Mouse (Mus musculus) liver, embryonic 11.5 days (tissue): Measurements from ENCODE around the gene Dph2. TPM values are rescaled to one million over a fixed set of nuclear protein-coding genes. Genes with fewer than 3 reads are reported as not detected.

Source experiments
- ATAC-seq: fragments of 200-750 bp; cut with Nextera tagmentation; replicated peaks from 2 replicates; pipeline ENCODE4 v1.8.0; 2017; ENCODE audit warnings: moderate number of reproducible peaks, mild to moderate bottlenecking, moderate TSS enrichment, moderate library complexity; ENCODE audit not compliant: low FRiP score
- DNase-seq: peaks from one replicate; pipeline ENCODE4 v3.0.0-alpha.2; 2017; ENCODE audit warnings: low spot score
- H3K27ac ChIP-seq: fragments of 300-500 bp; sonication (generic); 2 replicates; pipeline ENCODE4 v1.5.1; 2014; ENCODE audit warnings: mild to moderate bottlenecking, low read depth, low read length, control low read depth
- H3K27me3 ChIP-seq: fragments of 300-500 bp; sonication (generic); replicated peaks from 2 replicates; pipeline ENCODE4 v1.6.1; 2014; ENCODE audit warnings: low read length, mixed read lengths; ENCODE audit not compliant: control insufficient read depth, insufficient read depth
- H3K36me3 ChIP-seq: fragments of 300-500 bp; sonication (generic); 2 replicates; pipeline ENCODE4 v1.6.1; 2014; ENCODE audit warnings: mild to moderate bottlenecking, low read length, moderate library complexity, mixed read lengths; ENCODE audit not compliant: control insufficient read depth, insufficient read depth
- H3K4me1 ChIP-seq: fragments of 300-500 bp; sonication (generic); replicated peaks from 2 replicates; pipeline ENCODE4 v1.6.1; 2014; ENCODE audit warnings: low read length, mixed read lengths; ENCODE audit not compliant: control insufficient read depth, insufficient read depth
- H3K4me2 ChIP-seq: fragments of 300-500 bp; sonication (generic); 2 replicates; pipeline ENCODE4 v1.6.1; 2014; ENCODE audit warnings: mild to moderate bottlenecking, control low read depth, moderate library complexity
- H3K4me3 ChIP-seq: fragments of 300-500 bp; sonication (generic); 2 replicates; pipeline ENCODE4 v1.5.1; 2014; ENCODE audit warnings: low read depth, low read length, control low read depth
- H3K9ac ChIP-seq: fragments of 300-500 bp; sonication (generic); 2 replicates; pipeline ENCODE4 v1.6.1; 2014; ENCODE audit warnings: low read depth, low read length, control low read depth
- H3K9me3 ChIP-seq: fragments of 300-500 bp; sonication (generic); 2 replicates; pipeline ENCODE4 v1.6.1; 2016; ENCODE audit warnings: low read length, inconsistent platforms, mixed read lengths; ENCODE audit not compliant: control insufficient read depth
- WGBS: fragments of 180-500 bp; shearing (Covaris S2); extraction: QIAGEN DNeasy Blood & Tissue Kit; methylation state at CpG from one replicate; pipeline ENCODE4 v1.1.7; 2014; 5-methylcytosine and 5-hydroxymethylcytosine counted together
- polyA plus RNA-seq: library from polyadenylated mRNA; unstranded; fragments of >200 nt; fragmentation: Nextera tagmentation; extraction: Ambion mirVana; gene quantifications from 2 replicates; pipeline ENCODE4 v1.2.1, GENCODE M21; 2014

Gene Dph2
- polyA plus RNA-seq, 1 experiment from 2014 or later = 21.9 TPM

GRCm38 (mm10) chr4:117847011-117847410 lies 44.8 kb downstream of the Dph2 start:
- Histone ChIP-seq H3K4me3 (no peak overlapping the region), H3K9me3 (no peaks in the 10 kb centered on the region)
- DNase-seq = no peak

DNA sequence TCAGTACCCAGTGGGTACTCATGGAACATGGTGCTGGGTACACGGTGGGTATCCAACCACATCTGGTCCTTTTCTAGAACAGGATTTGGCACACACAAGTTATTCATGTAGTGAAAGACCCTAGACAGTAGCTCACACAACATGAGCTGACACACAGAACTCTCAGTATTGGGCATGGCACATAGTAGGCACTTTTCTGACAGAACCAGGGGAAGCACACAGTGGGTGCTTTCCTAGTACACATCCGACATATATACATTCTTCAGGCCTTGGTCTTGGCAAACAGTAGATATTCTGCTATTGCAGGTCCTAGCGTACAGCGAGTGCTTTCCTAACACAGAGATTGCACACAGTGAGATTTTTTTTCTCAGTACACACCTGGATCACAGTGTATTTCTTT lies 45.6 kb downstream of the Dph2 start:
- no peak overlapping the region for H3K4me2 ChIP-seq
- 0 out of 2 replicates have a peak, but pooled peaks cover 4% of the 10 kb centered on the region for H3K4me1 ChIP-seq
- H3K27ac ChIP-seq = no peak overlapping the region
- WGBS = 96% methylated on average over 4 of the region's 4 CpGs
- peaks cover 7% of the 10 kb centered on the region; the same call in 1 of the 2 replicates for H3K36me3 ChIP-seq
- no peak overlapping the region for H3K4me3 ChIP-seq
- DNase-seq = no peak
- no peak for ATAC-seq
- H3K9ac ChIP-seq = no peak overlapping the region
- no peaks in the 10 kb centered on the region for H3K9me3 ChIP-seq
- H3K27me3 ChIP-seq = no peaks in the 10 kb centered on the region

More at GRCm38 (mm10) chr4:117847011-117847410, 44.8 kb downstream of the Dph2 start:
- no peak for ATAC-seq
- H3K27me3 ChIP-seq = no peaks in the 10 kb centered on the region
- no peak overlapping the region for H3K9ac ChIP-seq
- H3K4me2 ChIP-seq = no peak overlapping the region
- peaks cover 7% of the 10 kb centered on the region; the same call in 1 of the 2 replicates for H3K36me3 ChIP-seq
- 76% methylated on average over 2 of the region's 2 CpGs for WGBS
- 0 out of 2 replicates have a peak, but pooled peaks cover 4% of the 10 kb centered on the region for H3K4me1 ChIP-seq
- H3K27ac ChIP-seq = no peak overlapping the region

DNA sequence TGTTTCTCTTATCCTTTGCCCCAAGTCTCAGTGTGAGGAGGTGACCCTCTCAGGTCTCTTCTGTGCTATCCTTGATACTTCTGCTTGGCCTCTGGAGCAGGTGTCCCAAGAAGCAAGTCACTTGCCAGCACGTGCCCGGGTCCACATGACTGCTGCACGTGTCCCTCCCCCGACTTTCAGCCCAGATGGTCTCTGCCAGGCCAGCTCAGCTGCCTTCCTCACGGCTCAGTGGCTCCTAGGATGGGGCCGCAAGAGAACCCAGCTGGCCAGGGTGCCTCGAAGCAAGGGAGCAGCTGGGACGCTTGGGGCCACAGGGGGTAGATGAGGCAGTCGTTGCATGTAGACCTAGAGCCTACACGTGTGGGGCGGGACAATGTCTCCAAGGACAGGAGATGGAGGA lies 46.5 kb downstream of the Dph2 start:
- 84% methylated on average over 11 of the region's 11 CpGs for WGBS
- Histone ChIP-seq H3K4me3 (no peak overlapping the region), H3K4me1 (0 out of 2 replicates have a peak, but pooled peaks cover 4% of the 10 kb centered on the region), H3K4me2 (no peak overlapping the region), H3K27me3 (no peaks in the 10 kb centered on the region), H3K36me3 (peaks cover 7% of the 10 kb centered on the region; the same call in 1 of the 2 replicates), H3K9ac (no peak overlapping the region), H3K27ac (no peak overlapping the region), H3K9me3 (no peaks in the 10 kb centered on the region)
- DNase-seq (no peak), ATAC-seq (no peak)

- Histone ChIP-seq H3K4me2 (no peak overlapping the region), H3K4me3 (no peak overlapping the region), H3K9me3 (no peaks in the 10 kb centered on the region), H3K9ac (no peak overlapping the region), H3K27ac (no peak overlapping the region), H3K27me3 (no peaks in the 10 kb centered on the region), H3K4me1 (peaks cover 6% of the 10 kb centered on the region; the same call in 1 of the 2 replicates), H3K36me3 (peaks cover 7% of the 10 kb centered on the region; the same call in 1 of the 2 replicates)
- WGBS = 84% methylated on average over 5 of the region's 5 CpGs
- ATAC-seq = no peak
- DNase-seq = no peak
These were observed 47.4 kb downstream of the Dph2 start for GRCm38 (mm10) chr4:117844467-117844866.

- ATAC-seq = no peak
- H3K36me3 ChIP-seq = peaks cover 9% of the 10 kb centered on the region; the same call in 1 of the 2 replicates
- H3K4me1 ChIP-seq = peaks cover 16% of the 10 kb centered on the region
- no peak overlapping the region for H3K4me3 ChIP-seq
- no peak overlapping the region for H3K27ac ChIP-seq
- H3K4me2 ChIP-seq = no peak overlapping the region
- H3K9me3 ChIP-seq = no peaks in the 10 kb centered on the region
- 91% methylated on average over 5 of the region's 5 CpGs for WGBS
- no peak for DNase-seq
- H3K27me3 ChIP-seq = no peaks in the 10 kb centered on the region
- no peak overlapping the region for H3K9ac ChIP-seq
These were observed 48.7 kb downstream of the Dph2 start for GRCm38 (mm10) chr4:117843101-117843500.

GRCm38 (mm10) chr4:117841566-117841965 lies 50.3 kb downstream of the Dph2 start:
- 83% methylated on average over 3 of the region's 3 CpGs for WGBS
- H3K4me2 ChIP-seq = no peak overlapping the region
- DNase-seq (no peak), ATAC-seq (no peak)
- peaks cover 25% of the 10 kb centered on the region for H3K4me1 ChIP-seq
- H3K27me3 ChIP-seq = no peaks in the 10 kb centered on the region
- no peak overlapping the region for H3K9ac ChIP-seq
- H3K4me3 ChIP-seq = no peak overlapping the region
- H3K9me3 ChIP-seq = no peaks in the 10 kb centered on the region
- peaks cover 9% of the 10 kb centered on the region; the same call in 1 of the 2 replicates for H3K36me3 ChIP-seq
- H3K27ac ChIP-seq = no peak overlapping the region

DNA sequence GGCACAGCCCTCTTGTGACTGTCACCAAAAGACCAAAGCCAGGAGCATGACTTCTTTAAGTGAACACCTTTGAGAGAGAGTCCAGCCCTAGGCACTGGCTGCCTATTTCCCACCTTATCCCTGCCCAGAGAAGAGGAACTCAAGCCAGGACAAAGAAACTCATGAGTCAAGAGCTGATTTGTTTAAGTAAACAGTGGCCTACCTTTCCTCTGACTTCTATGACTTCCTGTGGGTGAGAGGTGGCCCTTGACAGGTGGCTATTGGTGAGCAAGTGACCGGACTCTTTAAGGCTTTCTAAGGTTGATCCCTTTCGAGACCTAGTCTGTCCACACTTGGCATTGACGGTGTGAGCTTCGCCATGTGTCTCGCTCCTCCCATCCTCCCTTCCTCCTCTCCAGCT lies 51.0 kb downstream of the Dph2 start:
- DNase-seq = no peak
- 88% methylated on average over 5 of the region's 5 CpGs for WGBS
- Histone ChIP-seq H3K4me2 (no peak overlapping the region), H3K9me3 (no peaks in the 10 kb centered on the region), H3K36me3 (peaks cover 3% of the 10 kb centered on the region; the same call in 1 of the 2 replicates), H3K4me3 (no peak overlapping the region), H3K27ac (no peak overlapping the region), H3K27me3 (no peaks in the 10 kb centered on the region), H3K4me1 (peaks cover 25% of the 10 kb centered on the region), H3K9ac (no peak overlapping the region)
- ATAC-seq = no peak

GRCm38 (mm10) chr4:117839366-117839765 lies 52.5 kb downstream of the Dph2 start:
- Histone ChIP-seq H3K4me2 (no peak overlapping the region), H3K27me3 (no peaks in the 10 kb centered on the region), H3K27ac (no peak overlapping the region), H3K9me3 (no peaks in the 10 kb centered on the region), H3K4me1 (peaks cover 30% of the 10 kb centered on the region), H3K4me3 (no peak overlapping the region), H3K9ac (no peak overlapping the region), H3K36me3 (0 out of 2 replicates have a peak, but pooled peaks cover 2% of the 10 kb centered on the region)
- DNase-seq (no peak), ATAC-seq (no peak)
- WGBS = 86% methylated on average over 6 of the region's 6 CpGs
